Mouse (Mus musculus): ENCODE measurements at regions not wholly inside any gene's neighbourhood (a gene's known extent, or its start where the extent isn't known, plus 50 kb on each side); places are given as distances from the start of the nearest gene placed in this dataset.

DNA sequence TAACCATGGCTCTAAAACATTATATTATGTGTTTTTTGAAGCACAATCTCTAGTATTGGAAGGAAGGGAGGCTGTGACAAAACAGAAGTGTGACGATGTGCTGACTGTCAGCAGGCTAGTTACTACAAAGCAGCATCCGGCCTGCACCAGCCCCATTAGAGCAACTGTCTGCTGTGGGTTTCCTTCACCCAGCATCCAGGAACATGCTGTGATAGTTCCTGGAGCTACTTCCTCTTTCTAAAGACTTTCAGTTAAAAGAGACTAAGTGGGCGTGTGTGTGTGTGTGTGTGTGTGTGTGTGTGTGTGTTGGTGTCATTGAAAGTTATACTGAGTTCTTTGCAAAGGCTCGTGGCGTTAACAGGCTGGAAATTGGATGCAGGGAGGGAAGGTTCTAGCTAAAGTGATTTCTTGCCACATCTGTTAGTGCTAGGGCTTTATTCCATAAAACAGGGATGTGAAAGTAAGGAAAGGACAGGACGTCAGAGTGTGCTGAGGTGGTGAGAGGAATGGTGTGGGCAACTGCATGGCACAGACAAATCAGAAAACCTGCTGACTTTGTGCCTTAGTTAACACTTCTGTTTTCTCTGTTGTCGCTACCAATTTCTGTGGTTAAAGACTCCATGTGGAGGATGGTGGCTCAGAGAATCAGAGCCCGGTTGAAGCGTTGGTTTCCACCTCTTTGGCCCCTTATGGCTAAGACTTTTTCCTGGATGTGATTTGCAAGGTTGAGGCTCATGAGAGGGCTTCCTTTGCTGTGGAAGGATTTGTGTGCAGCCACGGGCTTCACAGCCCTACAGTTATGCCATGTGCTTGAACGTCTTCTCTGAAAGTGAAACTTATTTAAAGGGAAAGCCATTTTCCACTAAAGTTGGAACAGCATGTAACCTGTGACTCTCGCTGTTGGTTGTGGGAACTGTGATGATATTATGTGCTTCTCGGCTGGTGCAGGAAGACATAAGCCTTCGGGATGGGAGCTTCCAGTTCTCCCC, 321.0 kb upstream of the Rnaseh2b start:
- Histone ChIP-seq H3K9me3 (ENCODE audit: control insufficient read depth, low read length) (no peaks in the 10 kb centered on the region), H3K27ac (replicated peaks; ENCODE audit: low read depth, low read length) (no peak overlapping the region)
- DNase-seq (ENCODE audit: low spot score), result peak; percentile 29

DNA sequence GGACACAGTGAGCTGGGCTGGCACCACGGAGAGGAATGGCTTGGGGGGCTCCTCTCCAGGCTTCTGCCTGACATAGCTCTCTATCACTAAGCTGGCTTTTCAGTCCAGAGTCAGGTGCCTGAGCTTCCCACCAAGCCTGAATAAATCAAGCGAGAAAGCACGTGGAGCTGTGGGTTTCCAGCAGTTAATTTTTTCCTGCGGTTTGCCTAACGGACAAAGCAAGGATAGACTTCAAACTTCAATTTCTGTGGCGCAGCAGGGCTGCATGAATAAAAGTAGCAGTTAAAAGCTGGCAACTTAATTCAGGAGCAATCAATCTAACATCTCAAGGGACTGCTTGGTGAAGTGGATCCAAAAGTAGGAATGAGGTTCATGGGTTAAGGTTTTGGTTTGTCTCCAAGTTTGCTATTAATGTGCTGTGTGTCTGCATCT, 317.1 kb upstream of the Rnaseh2b start:
- peaks cover 5% of the 10 kb centered on the region; the same call in 1 of the 2 replicates for H3K4me1 ChIP-seq (ENCODE audit: control insufficient read depth, insufficient read depth, low read length)
- H3K27me3 ChIP-seq (replicated peaks; ENCODE audit: control insufficient read depth, insufficient read depth, low read length), result no peaks in the 10 kb centered on the region
- H3K9me3 ChIP-seq (ENCODE audit: control insufficient read depth, low read length), result no peaks in the 10 kb centered on the region
- no peak overlapping the region for H3K27ac ChIP-seq (replicated peaks; ENCODE audit: low read depth, low read length)
- no peak for ATAC-seq (ENCODE audit: low read depth)
- peak; percentile 61 for DNase-seq (ENCODE audit: low spot score)
- 50% methylated on average over 6 of the region's 6 CpGs for WGBS
- H3K9ac ChIP-seq (ENCODE audit: low read depth, low read length), result no peak overlapping the region
- no peaks in the 10 kb centered on the region for H3K36me3 ChIP-seq (ENCODE audit: control insufficient read depth, insufficient read depth, low read length)
- no peak overlapping the region for H3K4me3 ChIP-seq (ENCODE audit: low read depth, low read length)
- no peak overlapping the region for H3K4me2 ChIP-seq (ENCODE audit: low read depth, low read length)

More for the DNA sequence above, 321.0 kb upstream of the Rnaseh2b start:
- H3K4me3 ChIP-seq (ENCODE audit: low read depth, low read length), result no peak overlapping the region
- peaks cover 5% of the 10 kb centered on the region; the same call in 1 of the 2 replicates for H3K4me1 ChIP-seq (ENCODE audit: control insufficient read depth, insufficient read depth, low read length)
- H3K9ac ChIP-seq (ENCODE audit: low read depth, low read length), result no peak overlapping the region
- H3K27me3 ChIP-seq (replicated peaks; ENCODE audit: control insufficient read depth, insufficient read depth, low read length), result no peaks in the 10 kb centered on the region
- WGBS, result 66% methylated on average over 14 of the region's 14 CpGs
- no peak for ATAC-seq (ENCODE audit: low read depth)
- H3K36me3 ChIP-seq (ENCODE audit: control insufficient read depth, insufficient read depth, low read length), result no peaks in the 10 kb centered on the region
- no peak overlapping the region for H3K4me2 ChIP-seq (ENCODE audit: low read depth, low read length)

DNA sequence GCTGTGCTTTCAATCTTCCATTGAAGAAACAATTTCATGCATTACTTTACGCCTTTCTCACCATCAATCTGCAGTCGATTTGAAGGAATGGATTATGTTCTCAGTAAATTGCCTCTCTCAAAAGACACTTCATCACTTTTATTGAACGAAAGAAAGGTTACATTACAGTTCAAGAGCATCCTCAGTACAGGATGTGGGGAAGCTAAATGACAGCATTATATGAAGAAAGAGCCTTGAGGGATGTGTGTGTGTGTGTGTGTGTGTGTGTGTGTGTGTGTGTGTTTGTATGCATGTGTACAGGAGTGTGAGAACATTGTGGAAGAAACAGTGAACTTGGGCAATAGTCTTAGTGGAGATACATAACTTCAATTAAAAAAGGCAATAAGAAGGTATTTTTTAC, 311.8 kb upstream of the Rnaseh2b start:
- Histone ChIP-seq H3K4me3 (ENCODE audit: low read depth, low read length) (no peak overlapping the region), H3K4me2 (ENCODE audit: low read depth, low read length) (no peak overlapping the region)
- 71% methylated on average over 3 of the region's 3 CpGs for WGBS

DNA sequence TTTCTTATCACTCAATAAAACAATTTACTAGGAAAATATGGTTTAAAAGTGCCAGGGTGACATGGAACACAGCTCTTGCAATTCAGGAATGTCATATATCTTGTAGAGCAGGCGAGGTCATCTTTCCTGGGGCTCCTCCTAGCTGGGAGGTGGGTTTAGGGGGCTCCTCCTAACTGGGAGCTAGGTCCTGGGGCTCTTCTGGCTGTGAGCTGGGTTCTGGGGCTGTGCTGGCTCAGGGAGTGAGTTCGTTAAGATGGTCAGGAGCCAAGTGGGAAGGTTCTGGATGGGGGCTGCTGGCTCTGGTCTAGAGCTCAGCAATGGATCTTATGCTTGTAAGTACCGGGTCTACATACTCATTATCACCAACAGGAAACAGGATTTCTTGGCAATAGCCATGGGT, 306.8 kb upstream of the Rnaseh2b start:
- H3K27ac ChIP-seq (replicated peaks; ENCODE audit: low read depth, low read length), result no peak overlapping the region
- no peak; the same call in 1 of the 2 replicates for ATAC-seq (ENCODE audit: low read depth)

More for the DNA sequence above, 311.8 kb upstream of the Rnaseh2b start:
- Histone ChIP-seq H3K36me3 (ENCODE audit: control insufficient read depth, insufficient read depth, low read length) (no peaks in the 10 kb centered on the region), H3K27ac (replicated peaks; ENCODE audit: low read depth, low read length) (no peak overlapping the region), H3K27me3 (replicated peaks; ENCODE audit: control insufficient read depth, insufficient read depth, low read length) (no peaks in the 10 kb centered on the region), H3K9ac (ENCODE audit: low read depth, low read length) (no peak overlapping the region), H3K4me1 (ENCODE audit: control insufficient read depth, insufficient read depth, low read length) (no peaks in the 10 kb centered on the region), H3K9me3 (ENCODE audit: control insufficient read depth, low read length) (0 out of 2 replicates have a peak, but pooled peaks cover 6% of the 10 kb centered on the region)
- ATAC-seq (ENCODE audit: low read depth), result no peak
- no peak for DNase-seq (ENCODE audit: low spot score)

DNA sequence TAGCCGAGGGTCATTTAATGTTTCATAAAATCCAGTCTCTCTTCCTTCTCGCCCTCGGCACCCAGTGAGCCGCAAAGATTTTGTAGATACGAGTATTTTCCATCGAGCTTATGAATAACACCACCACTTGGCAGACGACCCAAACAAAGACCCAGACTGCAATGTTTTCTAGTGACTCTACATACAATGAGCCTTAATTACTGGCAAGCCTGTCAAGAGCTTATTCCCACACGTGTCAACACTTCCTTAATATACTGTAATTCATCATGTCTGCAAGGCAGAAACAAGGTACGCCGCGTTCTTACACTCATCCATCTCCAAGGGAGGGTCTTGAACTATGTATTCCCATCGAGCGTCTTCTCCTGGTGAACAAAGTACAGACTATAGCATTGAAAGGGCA, 306.2 kb upstream of the Rnaseh2b start:
- Histone ChIP-seq H3K4me1 (ENCODE audit: control insufficient read depth, insufficient read depth, low read length) (no peaks in the 10 kb centered on the region), H3K36me3 (ENCODE audit: control insufficient read depth, insufficient read depth, low read length) (no peaks in the 10 kb centered on the region), H3K9ac (ENCODE audit: low read depth, low read length) (no peak overlapping the region), H3K4me2 (ENCODE audit: low read depth, low read length) (no peak overlapping the region), H3K27me3 (replicated peaks; ENCODE audit: control insufficient read depth, insufficient read depth, low read length) (no peaks in the 10 kb centered on the region), H3K27ac (replicated peaks; ENCODE audit: low read depth, low read length) (0 out of 2 replicates have a peak overlapping the region, but pooled peaks have one; percentile 21), H3K9me3 (ENCODE audit: control insufficient read depth, low read length) (0 out of 2 replicates have a peak, but pooled peaks cover 6% of the 10 kb centered on the region), H3K4me3 (ENCODE audit: low read depth, low read length) (no peak overlapping the region)
- peak; percentile 55; the same call in 1 of the 2 replicates for ATAC-seq (ENCODE audit: low read depth)
- peak; percentile 82 for DNase-seq (ENCODE audit: low spot score)
- 68% methylated on average over 13 of the region's 13 CpGs for WGBS

More for the DNA sequence above, 306.8 kb upstream of the Rnaseh2b start:
- no peak overlapping the region for H3K4me3 ChIP-seq (ENCODE audit: low read depth, low read length)
- DNase-seq (ENCODE audit: low spot score), result no peak
- 0 out of 2 replicates have a peak, but pooled peaks cover 6% of the 10 kb centered on the region for H3K9me3 ChIP-seq (ENCODE audit: control insufficient read depth, low read length)
- no peak overlapping the region for H3K4me2 ChIP-seq (ENCODE audit: low read depth, low read length)
- WGBS, result 69% methylated on average over 3 of the region's 3 CpGs
- no peaks in the 10 kb centered on the region for H3K27me3 ChIP-seq (replicated peaks; ENCODE audit: control insufficient read depth, insufficient read depth, low read length)
- H3K36me3 ChIP-seq (ENCODE audit: control insufficient read depth, insufficient read depth, low read length), result no peaks in the 10 kb centered on the region
- H3K4me1 ChIP-seq (ENCODE audit: control insufficient read depth, insufficient read depth, low read length), result no peaks in the 10 kb centered on the region
- H3K9ac ChIP-seq (ENCODE audit: low read depth, low read length), result no peak overlapping the region

DNA sequence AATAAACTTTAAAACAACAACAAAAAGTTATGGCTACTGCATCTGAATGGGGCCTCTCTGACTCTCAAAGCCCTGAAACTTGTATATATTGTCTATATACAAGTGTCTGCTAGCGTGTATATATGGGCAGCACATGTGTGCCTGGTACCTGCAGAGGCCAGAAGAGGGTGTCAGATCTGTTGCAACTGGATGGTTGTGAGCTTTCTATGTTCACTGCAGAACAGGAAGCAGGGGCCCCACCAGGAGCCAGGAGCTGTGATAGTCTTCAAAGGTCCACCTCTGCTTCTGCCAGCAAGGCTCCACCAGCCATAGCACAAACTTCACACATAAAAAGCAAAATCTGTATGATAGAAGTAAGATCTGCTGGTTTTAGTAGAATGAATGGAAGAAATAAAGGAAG, 297.1 kb upstream of the Rnaseh2b start:
- no peaks in the 10 kb centered on the region for H3K9me3 ChIP-seq (ENCODE audit: control insufficient read depth, low read length)
- DNase-seq (ENCODE audit: low spot score) (no peak), ATAC-seq (ENCODE audit: low read depth) (no peak)
- H3K9ac ChIP-seq (ENCODE audit: low read depth, low read length), result no peak overlapping the region
- no peaks in the 10 kb centered on the region for H3K4me1 ChIP-seq (ENCODE audit: control insufficient read depth, insufficient read depth, low read length)
- H3K4me2 ChIP-seq (ENCODE audit: low read depth, low read length), result no peak overlapping the region
- H3K27ac ChIP-seq (replicated peaks; ENCODE audit: low read depth, low read length), result no peak overlapping the region
- no peaks in the 10 kb centered on the region for H3K36me3 ChIP-seq (ENCODE audit: control insufficient read depth, insufficient read depth, low read length)
- H3K4me3 ChIP-seq (ENCODE audit: low read depth, low read length), result no peak overlapping the region
- no peaks in the 10 kb centered on the region for H3K27me3 ChIP-seq (replicated peaks; ENCODE audit: control insufficient read depth, insufficient read depth, low read length)
- WGBS, result 78% methylated on average over 1 of the region's 1 CpGs

DNA sequence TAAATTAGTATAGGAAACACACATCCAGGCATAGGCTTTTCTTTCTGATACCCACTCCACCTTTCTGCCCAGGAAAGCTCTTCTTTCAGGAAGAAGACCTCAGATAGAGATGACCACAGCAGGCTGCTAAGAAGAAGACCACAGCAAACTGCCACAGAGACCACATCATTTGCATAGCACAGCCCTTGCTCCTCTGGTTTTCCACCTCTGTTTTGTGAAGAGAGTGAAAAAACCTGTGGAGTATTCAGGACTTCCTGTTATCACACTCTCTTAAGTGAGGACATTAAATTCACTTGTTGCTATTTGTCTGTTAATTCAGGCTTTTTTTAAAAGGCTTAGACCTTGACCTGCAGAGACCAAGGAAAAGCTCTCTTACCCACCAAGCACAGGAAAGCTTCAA, 294.7 kb upstream of the Rnaseh2b start:
- ATAC-seq (ENCODE audit: low read depth), result no peak
- Histone ChIP-seq H3K4me2 (ENCODE audit: low read depth, low read length) (no peak overlapping the region), H3K27ac (replicated peaks; ENCODE audit: low read depth, low read length) (no peak overlapping the region), H3K9ac (ENCODE audit: low read depth, low read length) (no peak overlapping the region), H3K4me1 (ENCODE audit: control insufficient read depth, insufficient read depth, low read length) (peaks cover 2% of the 10 kb centered on the region), H3K4me3 (ENCODE audit: low read depth, low read length) (no peak overlapping the region), H3K36me3 (ENCODE audit: control insufficient read depth, insufficient read depth, low read length) (no peaks in the 10 kb centered on the region), H3K27me3 (replicated peaks; ENCODE audit: control insufficient read depth, insufficient read depth, low read length) (no peaks in the 10 kb centered on the region), H3K9me3 (ENCODE audit: control insufficient read depth, low read length) (no peaks in the 10 kb centered on the region)
- no peak for DNase-seq (ENCODE audit: low spot score)

DNA sequence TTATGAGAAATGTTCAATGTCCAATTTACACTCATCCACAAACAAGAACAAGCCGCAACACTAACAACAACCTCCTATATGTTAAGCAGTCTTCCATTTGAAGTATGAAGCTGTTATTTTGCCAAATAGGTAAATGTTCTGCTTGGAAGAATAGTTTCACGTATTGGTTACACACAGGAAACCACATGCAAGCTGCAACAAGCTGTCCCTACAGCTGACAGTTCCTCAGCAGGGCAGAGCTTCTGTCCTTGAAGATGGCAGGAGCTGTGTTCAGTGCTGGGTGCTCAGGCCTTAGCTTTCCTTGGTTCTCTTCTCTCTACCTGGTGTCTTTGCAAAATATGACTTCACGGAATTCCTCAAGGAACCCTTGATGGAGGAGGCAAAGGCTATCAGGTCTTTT, 294.1 kb upstream of the Rnaseh2b start:
- H3K9ac ChIP-seq (ENCODE audit: low read depth, low read length), result no peak overlapping the region
- H3K27ac ChIP-seq (replicated peaks; ENCODE audit: low read depth, low read length), result no peak overlapping the region
- ATAC-seq (ENCODE audit: low read depth) (no peak), DNase-seq (ENCODE audit: low spot score) (no peak)
- H3K9me3 ChIP-seq (ENCODE audit: control insufficient read depth, low read length), result no peaks in the 10 kb centered on the region
- peaks cover 7% of the 10 kb centered on the region for H3K4me1 ChIP-seq (ENCODE audit: control insufficient read depth, insufficient read depth, low read length)
- no peak overlapping the region for H3K4me2 ChIP-seq (ENCODE audit: low read depth, low read length)
- 72% methylated on average over 3 of the region's 3 CpGs for WGBS
- H3K27me3 ChIP-seq (replicated peaks; ENCODE audit: control insufficient read depth, insufficient read depth, low read length), result no peaks in the 10 kb centered on the region
- no peaks in the 10 kb centered on the region for H3K36me3 ChIP-seq (ENCODE audit: control insufficient read depth, insufficient read depth, low read length)
- H3K4me3 ChIP-seq (ENCODE audit: low read depth, low read length), result no peak overlapping the region

All from embryonic facial prominence, embryonic 14.5 days (tissue).